Mouse (Mus musculus) liver, embryonic 15.5 days (tissue): ENCODE measurements around the gene Rhbdf1. TPM values are rescaled to one million over a fixed set of nuclear protein-coding genes. Genes with fewer than 3 reads are reported as not detected.

Experiments used
- ATAC-seq: fragments of 200-750 bp; cut with Nextera tagmentation; 2 replicates; pipeline ENCODE4 v1.8.0; 2017; ENCODE audit warnings: moderate number of reproducible peaks, mild to moderate bottlenecking, moderate library complexity; ENCODE audit not compliant: insufficient read depth
- H3K27ac ChIP-seq: fragments of 300-500 bp; sonication (generic); replicated peaks from 2 replicates; pipeline ENCODE4 v1.5.1; 2015; ENCODE audit warnings: mild to moderate bottlenecking, inconsistent platforms
- H3K27me3 ChIP-seq: fragments of 300-500 bp; sonication (generic); 2 replicates; pipeline ENCODE4 v1.6.1; 2015; ENCODE audit warnings: mild to moderate bottlenecking, inconsistent platforms
- H3K36me3 ChIP-seq: fragments of 300-500 bp; sonication (generic); replicated peaks from 2 replicates; pipeline ENCODE4 v1.6.1; 2015; ENCODE audit warnings: moderate library complexity, mild to moderate bottlenecking, inconsistent platforms
- H3K4me1 ChIP-seq: fragments of 300-500 bp; sonication (generic); replicated peaks from 2 replicates; pipeline ENCODE4 v1.6.1; 2015; ENCODE audit warnings: inconsistent platforms
- H3K4me2 ChIP-seq: fragments of 300-500 bp; sonication (generic); 2 replicates; pipeline ENCODE4 v1.6.1; 2015; ENCODE audit warnings: moderate library complexity, mild to moderate bottlenecking, inconsistent platforms
- H3K4me3 ChIP-seq: fragments of 300-500 bp; sonication (generic); replicated peaks from 2 replicates; pipeline ENCODE4 v1.5.1; 2015; ENCODE audit warnings: mild to moderate bottlenecking, inconsistent platforms
- H3K9ac ChIP-seq: fragments of 300-500 bp; sonication (generic); 2 replicates; pipeline ENCODE4 v1.6.1; 2015; ENCODE audit warnings: moderate library complexity, mild to moderate bottlenecking, inconsistent platforms
- H3K9me3 ChIP-seq: fragments of 300-500 bp; sonication (generic); replicated peaks from 2 replicates; pipeline ENCODE4 v1.6.1; 2016; ENCODE audit warnings: inconsistent platforms
- WGBS: fragments of 180-500 bp; shearing (Covaris S2); methylation state at CpG from one replicate; pipeline ENCODE4 v1.1.7; 2015; ENCODE audit warnings: mixed read lengths; ENCODE audit not compliant: insufficient replicate concordance; 5-methylcytosine and 5-hydroxymethylcytosine counted together
- polyA plus RNA-seq: library from polyadenylated mRNA; unstranded; fragments of >200 nt; fragmentation: Nextera tagmentation; extraction: Ambion mirVana; gene quantifications from 2 replicates; pipeline ENCODE4 v1.2.1, GENCODE M21; 2015

Rhbdf1 gene
- polyA plus RNA-seq, 1 experiment from 2014 or later: 5.1 TPM

DNA sequence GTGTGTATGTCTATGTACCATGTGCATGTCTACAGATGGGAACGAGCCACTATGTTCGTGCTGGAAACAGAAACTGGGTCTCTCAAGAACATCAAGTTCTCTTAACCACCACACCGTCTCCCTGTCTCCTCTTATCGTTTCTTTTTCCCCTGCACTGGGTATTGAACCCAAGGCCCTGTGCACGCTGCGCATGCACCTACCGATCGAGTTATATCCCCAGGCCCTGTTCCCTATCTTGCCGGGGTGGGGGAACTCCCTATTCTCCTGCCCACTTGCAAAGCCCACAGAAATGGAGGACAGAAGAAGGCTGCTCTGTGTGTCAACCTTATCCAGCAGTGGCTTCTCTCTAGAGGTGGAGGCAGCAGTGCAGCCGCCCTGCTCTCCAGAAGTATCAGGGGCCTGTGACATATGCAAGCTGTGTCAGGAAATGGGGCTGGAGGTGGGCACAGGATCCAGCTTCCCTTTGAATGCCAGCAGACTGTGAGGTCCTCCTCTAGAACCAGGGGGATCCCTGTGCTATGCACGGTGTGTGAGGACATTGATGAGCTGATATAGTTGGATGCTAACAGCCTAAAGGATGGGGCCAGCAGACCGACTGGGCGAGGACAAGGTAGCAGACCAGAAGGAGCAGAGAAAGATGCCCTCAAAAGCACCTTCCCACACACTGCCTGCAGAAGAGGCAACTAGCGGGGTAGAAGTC, 23.7 kb downstream of the Rhbdf1 start:
- no peak for ATAC-seq
- Histone ChIP-seq H3K9ac (no peak overlapping the region), H3K4me1 (peaks cover 30% of the 10 kb centered on the region), H3K4me2 (no peak overlapping the region), H3K27ac (no peak overlapping the region), H3K36me3 (no peaks in the 10 kb centered on the region), H3K9me3 (no peaks in the 10 kb centered on the region), H3K27me3 (peaks cover 6% of the 10 kb centered on the region; the same call in 1 of the 2 replicates), H3K4me3 (no peak overlapping the region)
- WGBS: 47% methylated on average over 14 of the region's 14 CpGs

DNA sequence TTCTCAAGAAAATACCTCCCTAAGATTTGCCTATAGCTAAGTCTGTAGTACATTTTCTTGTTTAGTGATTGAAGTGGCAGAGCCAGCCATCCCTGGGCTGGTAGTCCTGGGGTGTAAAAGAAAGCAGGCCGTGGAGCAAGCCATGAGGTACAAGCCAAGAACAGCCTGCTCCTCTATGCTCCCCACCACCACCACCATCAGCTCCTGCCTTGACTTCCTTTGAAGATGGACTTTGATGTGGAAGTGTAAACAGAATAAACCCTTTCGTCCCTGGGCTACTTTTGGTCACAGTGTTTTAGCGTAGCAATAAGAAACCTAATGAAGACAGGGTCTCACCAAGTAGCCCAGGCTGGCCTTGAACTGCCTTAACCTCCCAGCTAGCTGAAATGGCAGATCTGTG, 24.3 kb downstream of the Rhbdf1 start:
- Histone ChIP-seq H3K4me2 (no peak overlapping the region), H3K9me3 (no peaks in the 10 kb centered on the region), H3K9ac (no peak overlapping the region), H3K4me3 (no peak overlapping the region), H3K4me1 (peaks cover 30% of the 10 kb centered on the region), H3K36me3 (no peaks in the 10 kb centered on the region), H3K27me3 (peaks cover 6% of the 10 kb centered on the region; the same call in 1 of the 2 replicates), H3K27ac (no peak overlapping the region)
- 42% methylated on average over 3 of the region's 3 CpGs for WGBS
- ATAC-seq: no peak

- H3K9ac ChIP-seq: no peak overlapping the region
- 32% methylated on average over 6 of the region's 6 CpGs for WGBS
- H3K4me1 ChIP-seq: peaks cover 30% of the 10 kb centered on the region
Measured at GRCm38 (mm10) chr11:32196727-32197126, 25.4 kb downstream of the Rhbdf1 start.

DNA sequence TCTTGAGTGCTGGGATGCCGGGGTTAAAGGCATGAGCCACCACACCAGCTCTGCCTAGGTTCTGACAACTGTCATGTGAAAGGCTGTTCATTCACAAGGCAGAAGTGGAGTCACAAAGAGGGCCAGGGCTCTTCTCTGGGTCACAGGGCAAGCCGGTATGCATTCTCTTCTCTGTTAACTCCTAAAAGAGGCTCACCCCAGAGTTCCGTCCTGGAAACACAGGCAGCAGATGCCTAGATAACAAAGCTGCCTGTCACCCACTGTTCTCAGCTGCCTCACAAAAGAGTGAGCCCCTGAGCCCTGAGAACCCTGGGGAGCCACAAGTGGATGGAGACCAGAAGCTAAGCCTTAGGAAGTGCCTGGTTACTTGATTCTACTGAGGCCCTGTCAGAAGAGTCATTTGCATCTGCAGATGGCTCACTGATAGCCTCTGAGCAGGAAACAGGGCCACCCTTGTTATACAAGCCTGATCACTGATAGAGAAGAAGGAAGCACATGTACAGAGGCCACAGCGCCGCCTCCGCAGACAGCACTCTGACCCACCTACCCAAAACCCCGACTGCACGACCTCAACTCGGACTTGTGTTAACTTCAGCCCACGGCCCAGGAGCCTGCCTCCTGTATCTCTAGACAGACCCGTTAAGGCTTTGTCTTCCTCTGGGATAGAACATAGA, 26.1 kb downstream of the Rhbdf1 start:
- Histone ChIP-seq H3K4me3 (no peak overlapping the region), H3K9me3 (no peaks in the 10 kb centered on the region), H3K4me2 (no peak overlapping the region), H3K36me3 (no peaks in the 10 kb centered on the region), H3K4me1 (peaks cover 30% of the 10 kb centered on the region), H3K27ac (no peak overlapping the region), H3K9ac (no peak overlapping the region), H3K27me3 (peaks cover 4% of the 10 kb centered on the region; the same call in 1 of the 2 replicates)
- 16% methylated on average over 11 of the region's 11 CpGs for WGBS
- ATAC-seq: no peak

More at GRCm38 (mm10) chr11:32196727-32197126, 25.4 kb downstream of the Rhbdf1 start:
- Histone ChIP-seq H3K9me3 (no peaks in the 10 kb centered on the region), H3K27ac (no peak overlapping the region), H3K27me3 (peaks cover 4% of the 10 kb centered on the region; the same call in 1 of the 2 replicates), H3K36me3 (no peaks in the 10 kb centered on the region), H3K4me3 (no peak overlapping the region), H3K4me2 (no peak overlapping the region)
- no peak for ATAC-seq

GRCm38 (mm10) chr11:32194626-32195025, 27.5 kb downstream of the Rhbdf1 start:
- H3K4me2 ChIP-seq: no peak overlapping the region

DNA sequence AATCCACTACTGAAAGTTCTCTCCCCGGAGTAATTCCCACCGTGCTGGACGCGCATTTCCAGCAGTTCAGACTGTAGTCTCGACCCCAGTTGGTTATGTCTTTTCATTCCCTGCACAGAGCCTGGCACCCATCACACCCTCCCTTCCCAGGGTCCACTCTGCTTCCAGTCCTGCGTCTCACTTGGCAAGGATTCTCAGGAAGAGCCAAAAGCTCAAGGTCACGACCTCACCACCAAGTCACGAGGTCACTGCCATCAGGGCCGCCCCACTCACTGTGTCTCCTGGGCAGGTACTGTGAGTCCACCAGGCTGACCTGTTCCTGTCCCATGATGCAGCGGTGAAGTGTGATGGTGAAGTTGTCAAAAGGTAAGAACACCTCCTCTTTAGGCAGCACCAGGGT, 28.0 kb downstream of the Rhbdf1 start:
- Histone ChIP-seq H3K27me3 (peaks cover 4% of the 10 kb centered on the region; the same call in 1 of the 2 replicates), H3K27ac (no peak overlapping the region), H3K36me3 (no peaks in the 10 kb centered on the region), H3K4me2 (no peak overlapping the region), H3K4me1 (peaks cover 15% of the 10 kb centered on the region), H3K9me3 (no peaks in the 10 kb centered on the region), H3K4me3 (no peak overlapping the region), H3K9ac (no peak overlapping the region)
- WGBS: 59% methylated on average over 10 of the region's 10 CpGs
- no peak for ATAC-seq

More at GRCm38 (mm10) chr11:32194626-32195025, 27.5 kb downstream of the Rhbdf1 start:
- ATAC-seq: no peak
- Histone ChIP-seq H3K27ac (no peak overlapping the region), H3K9me3 (no peaks in the 10 kb centered on the region), H3K9ac (no peak overlapping the region), H3K4me1 (peaks cover 21% of the 10 kb centered on the region), H3K4me3 (no peak overlapping the region), H3K27me3 (peaks cover 4% of the 10 kb centered on the region; the same call in 1 of the 2 replicates), H3K36me3 (no peaks in the 10 kb centered on the region)
- WGBS: 71% methylated on average over 5 of the region's 5 CpGs

- Histone ChIP-seq H3K27me3 (peaks cover 4% of the 10 kb centered on the region; the same call in 1 of the 2 replicates), H3K27ac (no peak overlapping the region), H3K4me1 (peaks cover 8% of the 10 kb centered on the region), H3K9me3 (no peaks in the 10 kb centered on the region), H3K4me2 (no peak overlapping the region), H3K4me3 (no peak overlapping the region), H3K36me3 (no peaks in the 10 kb centered on the region), H3K9ac (no peak overlapping the region)
- 85% methylated on average over 10 of the region's 10 CpGs for WGBS
- no peak for ATAC-seq
Measured at GRCm38 (mm10) chr11:32193156-32193555, 28.9 kb downstream of the Rhbdf1 start.

GRCm38 (mm10) chr11:32190603-32191110, 31.4 kb downstream of the Rhbdf1 start:
- Histone ChIP-seq H3K36me3 (no peaks in the 10 kb centered on the region), H3K27me3 (peaks cover 4% of the 10 kb centered on the region; the same call in 1 of the 2 replicates), H3K4me1 (0 out of 2 replicates have a peak, but pooled peaks cover under 1% of the 10 kb centered on the region), H3K4me2 (no peak overlapping the region), H3K4me3 (no peak overlapping the region), H3K27ac (no peak overlapping the region), H3K9ac (no peak overlapping the region), H3K9me3 (no peaks in the 10 kb centered on the region)
- WGBS: 75% methylated on average over 13 of the region's 13 CpGs
- no peak for ATAC-seq

- H3K4me1 ChIP-seq: no peaks in the 10 kb centered on the region
Measured at GRCm38 (mm10) chr11:32190119-32190518, 32.0 kb downstream of the Rhbdf1 start.

DNA sequence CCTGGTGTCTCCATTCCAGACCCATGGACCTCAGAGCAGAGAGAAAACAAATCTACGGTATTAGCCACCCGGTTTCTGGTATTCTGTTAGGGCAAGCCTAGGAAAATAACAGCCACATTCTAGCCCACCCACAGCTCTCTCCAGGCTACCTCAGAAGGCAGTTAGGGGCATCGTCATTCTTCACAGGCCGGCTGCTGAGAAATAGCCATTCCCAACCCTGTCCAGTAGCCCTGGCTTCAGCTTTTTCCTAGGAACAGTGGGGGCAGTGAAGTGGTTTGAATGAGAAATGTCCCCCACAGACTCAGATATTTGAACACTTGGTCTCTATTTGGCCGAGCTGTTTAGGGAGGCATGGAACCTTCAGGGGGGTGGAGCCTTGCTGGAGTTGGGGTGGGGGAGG, 32.7 kb downstream of the Rhbdf1 start:
- Histone ChIP-seq H3K27ac (no peak overlapping the region), H3K36me3 (no peaks in the 10 kb centered on the region), H3K4me3 (no peak overlapping the region), H3K27me3 (no peaks in the 10 kb centered on the region; the same call in 1 of the 2 replicates), H3K9me3 (no peaks in the 10 kb centered on the region), H3K4me2 (no peak overlapping the region), H3K9ac (no peak overlapping the region), H3K4me1 (no peaks in the 10 kb centered on the region)
- no peak for ATAC-seq
- 70% methylated on average over 5 of the region's 5 CpGs for WGBS

More at GRCm38 (mm10) chr11:32190119-32190518, 32.0 kb downstream of the Rhbdf1 start:
- H3K27ac ChIP-seq: no peak overlapping the region
- H3K27me3 ChIP-seq: peaks cover under 1% of the 10 kb centered on the region
- WGBS: 81% methylated on average over 9 of the region's 9 CpGs
- H3K9me3 ChIP-seq: no peaks in the 10 kb centered on the region
- no peak overlapping the region for H3K9ac ChIP-seq
- ATAC-seq: no peak
- no peak overlapping the region for H3K4me3 ChIP-seq
- H3K36me3 ChIP-seq: no peaks in the 10 kb centered on the region
- H3K4me2 ChIP-seq: no peak overlapping the region

- no peak overlapping the region for H3K4me2 ChIP-seq
- no peak overlapping the region for H3K4me3 ChIP-seq
- WGBS: 77% methylated on average over 12 of the region's 12 CpGs
- H3K4me1 ChIP-seq: no peaks in the 10 kb centered on the region
- no peaks in the 10 kb centered on the region; the same call in 1 of the 2 replicates for H3K27me3 ChIP-seq
- H3K27ac ChIP-seq: no peak overlapping the region
- no peak for ATAC-seq
- no peak overlapping the region for H3K9ac ChIP-seq
- no peaks in the 10 kb centered on the region for H3K9me3 ChIP-seq
- H3K36me3 ChIP-seq: no peaks in the 10 kb centered on the region
Measured at GRCm38 (mm10) chr11:32188881-32189280, 33.2 kb downstream of the Rhbdf1 start.
